Mouse (Mus musculus): ENCODE data around the gene Mlycd.

DNA sequence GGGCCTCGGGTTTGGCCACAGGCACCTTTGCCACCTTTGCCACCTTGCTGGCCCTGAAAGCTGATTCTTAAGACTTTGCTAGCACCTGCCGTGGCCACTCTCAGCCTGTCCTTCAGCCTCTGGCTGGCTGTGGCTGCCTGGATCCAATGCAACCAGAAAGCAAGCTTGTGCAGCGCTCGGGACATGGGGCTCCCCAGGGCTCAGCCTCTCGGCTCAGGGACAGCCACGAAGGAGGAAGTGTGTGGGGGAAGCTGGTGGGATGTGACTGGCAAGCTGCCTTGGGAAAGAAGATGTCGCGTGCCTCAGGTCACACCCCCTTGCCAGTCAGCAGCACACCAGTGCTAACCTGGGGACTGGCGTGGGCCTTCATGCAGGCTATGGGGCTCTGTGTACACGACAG, 30.1 kb downstream of the Mlycd start:
- no peak for TF ChIP-seq POLR2A (IDR thresholded peaks at IDR 0.05; ENCODE audit: borderline replicate concordance, insufficient read depth, low read length)
- TF ChIP-seq CTCF (IDR thresholded peaks at IDR 0.05; ENCODE audit: borderline replicate concordance, insufficient read depth, low read depth, low read length), result no peak

Data from cerebellum, adult 2 months (tissue).